Comparison of ENCODE assay signal across 11 mouse cellular contexts in genomic region chr3:137281052-137281451, GRCm38 (mm10). TPM values are rescaled to one million over a fixed set of nuclear protein-coding genes. Genes with fewer than 3 reads are reported as not detected.
DNase-seq lines count a peak whose midpoint lies in the region; ATAC-seq lines count a peak whose summit lies in the region.
"Had no signal": no experiment of that assay in that cellular context is flagged by ENCODE, and none has a peak within 500 bp of the region (broad histone marks: within the 10 kb centered on the region; RNA-seq: fewer than 3 reads in every experiment).

No protein-coding gene starts in this region.

- 80% methylated on average over 7 of the region's 7 CpGs for WGBS in heart, embryonic 12.5 days
- 64% methylated on average over 7 of the region's 7 CpGs for WGBS in heart, embryonic 16.5 days

- H3K27me3 ChIP-seq in heart, embryonic 12.5 days (replicated peaks) = no peaks in the 10 kb centered on the region
- no peaks in the 10 kb centered on the region for H3K27me3 ChIP-seq in heart, embryonic 16.5 days (ENCODE audit: control insufficient read depth, insufficient read depth, low read length)
- H3K27me3 ChIP-seq: liver, embryonic 13.5 days had no signal

- H3K4me3 ChIP-seq in heart, embryonic 12.5 days = no peak overlapping the region
- no peak overlapping the region for H3K4me3 ChIP-seq in heart, embryonic 16.5 days (ENCODE audit: low read length)
- H3K4me3 ChIP-seq: liver, embryonic 13.5 days had no signal

- H3K4me2 ChIP-seq in heart, embryonic 12.5 days = no peak overlapping the region
- no peak overlapping the region for H3K4me2 ChIP-seq in heart, embryonic 16.5 days (ENCODE audit: low read depth, low read length)
- H3K4me2 ChIP-seq: liver, embryonic 13.5 days had no signal

- no peak for ATAC-seq in heart, embryonic 12.5 days (ENCODE audit: insufficient number of reproducible peaks, low FRiP score)
- ATAC-seq in heart, embryonic 16.5 days (replicated peaks; ENCODE audit: extremely low read depth, insufficient read depth, low FRiP score) = 0 out of 2 replicates have a peak, but pooled peaks have one; percentile 55

- H3K27ac ChIP-seq in heart, embryonic 12.5 days (ENCODE audit: poor library complexity, severe bottlenecking) = no peak overlapping the region
- no peak overlapping the region for H3K27ac ChIP-seq in heart, embryonic 16.5 days (ENCODE audit: low read length)
- H3K27ac ChIP-seq: liver, embryonic 13.5 days; macrophage had no signal

- H3K36me3 ChIP-seq in heart, embryonic 12.5 days = no peaks in the 10 kb centered on the region
- no peaks in the 10 kb centered on the region for H3K36me3 ChIP-seq in heart, embryonic 16.5 days (ENCODE audit: control insufficient read depth, insufficient read depth)
- H3K36me3 ChIP-seq: liver, embryonic 13.5 days had no signal

- DNase-seq in heart, adult 11 months = peak; percentile 95
- peak; percentile 43 for DNase-seq in ovary, adult 18-20 months (ENCODE audit: low spot score)
- DNase-seq in ovary, postnatal 10 days (ENCODE audit: low spot score) = no peak
- DNase-seq in spleen, postnatal 10 days (ENCODE audit: low spot score in 2 of 2) = no peak
- DNase-seq in thymus, postnatal 10 days (ENCODE audit: low spot score in 2 of 2) = no peak
- DNase-seq: kidney, adult 18-20 months; liver, embryonic 13.5 days; thymus, postnatal 4 days had no signal

- no peak overlapping the region for H3K9ac ChIP-seq in heart, embryonic 12.5 days
- no peak overlapping the region for H3K9ac ChIP-seq in heart, embryonic 16.5 days (ENCODE audit: low read length)
- H3K9ac ChIP-seq: liver, embryonic 13.5 days had no signal

- H3K9me3 ChIP-seq in heart, embryonic 12.5 days (replicated peaks) = no peaks in the 10 kb centered on the region; the same call in 1 of the 2 replicates
- no peaks in the 10 kb centered on the region for H3K9me3 ChIP-seq in heart, embryonic 16.5 days (replicated peaks; ENCODE audit: control insufficient read depth, low read length)
- H3K9me3 ChIP-seq: liver, embryonic 13.5 days had no signal

- no peaks in the 10 kb centered on the region for H3K4me1 ChIP-seq in heart, embryonic 12.5 days (replicated peaks)
- no peaks in the 10 kb centered on the region for H3K4me1 ChIP-seq in heart, embryonic 16.5 days (ENCODE audit: control insufficient read depth, insufficient read depth, low read length)
- H3K4me1 ChIP-seq: liver, embryonic 13.5 days had no signal

RNA-seq across cellular contexts. Expression of gene Emcn, which starts 59.8 kb away (rescaled TPM):
- polyA plus RNA-seq in heart, embryonic 12.5 days (2016; fragmentation: Nextera tagmentation; extraction: Ambion mirVana) = 73.8 and 75.8 TPM in 2 replicates
- 63.2 and 63.8 TPM in 2 replicates for polyA plus RNA-seq in heart, embryonic 16.5 days (2015; fragmentation: Nextera tagmentation; extraction: Ambion mirVana)
- polyA plus RNA-seq: macrophage had no signal

Comparison
In these comparisons a context has a peak if more than half of its experiments do, and no peak if none do; other contexts are left out.
1. DNase-seq: peak in heart, adult 11 months (single experiment) and ovary, adult 18-20 months (single experiment); none in ovary, postnatal 10 days (single experiment), spleen, postnatal 10 days (0 of 2) and thymus, postnatal 10 days (0 of 2).